Mouse (Mus musculus) megakaryocyte, adult 5-6 weeks (primary cell): ENCODE data around the gene Mpo. TPM values are rescaled to one million over a fixed set of nuclear protein-coding genes. Genes with fewer than 3 reads are reported as not detected.

Source experiments
- ATAC-seq: 2 replicates; pipeline ENCODE4 v1.8.0; 2016; ENCODE audit warnings: mild to moderate bottlenecking, inconsistent platforms; ENCODE audit not compliant: poor library complexity, severe bottlenecking
- total RNA-seq, 2 experiments: library from RNA; stranded (forward) in 1 of 2; stranded (reverse) in 1 of 2; fragments of 153-499, 151-499 nt in 1 of 2; fragments of 221-1000, 200-1000 nt in 1 of 2; gene quantifications; 2 replicates each; pipeline versions ENCODE4 v1.2.3 to v1.2.4; 2015 to 2017

Gene Mpo
- total RNA-seq, 2 experiments from 2014 or later: 235 to 284 TPM

- ATAC-seq: peak; percentile 89
Observed at GRCm38 (mm10) chr11:87790088-87790487, 3.3 kb upstream of the Mpo start.

GRCm38 (mm10) chr11:87801711-87802275, 8.4 kb downstream of the Mpo start:
- no peak for ATAC-seq

GRCm38 (mm10) chr11:87802621-87803020, 9.2 kb downstream of the Mpo start:
- ATAC-seq: peak; percentile 70

- no peak for ATAC-seq
Observed at GRCm38 (mm10) chr11:87805448-87805847, 12.1 kb downstream of the Mpo start.

- no peak for ATAC-seq
Observed at GRCm38 (mm10) chr11:87807433-87807832, 14.1 kb downstream of the Mpo start.

GRCm38 (mm10) chr11:87808236-87808635, 14.9 kb downstream of the Mpo start:
- ATAC-seq: peak; percentile 77

GRCm38 (mm10) chr11:87811396-87811795, 18.0 kb downstream of the Mpo start:
- ATAC-seq: peak; percentile 62

- no peak for ATAC-seq
Observed at GRCm38 (mm10) chr11:87814831-87815230, 21.4 kb downstream of the Mpo start.

- ATAC-seq: peak; percentile 74
Observed at GRCm38 (mm10) chr11:87816707-87817442, 23.5 kb downstream of the Mpo start.

- no peak for ATAC-seq
Observed at GRCm38 (mm10) chr11:87817443-87817773, 24.0 kb downstream of the Mpo start.

- no peak for ATAC-seq
Observed at GRCm38 (mm10) chr11:87821502-87821901, 28.1 kb downstream of the Mpo start.

- ATAC-seq: no peak
Observed at GRCm38 (mm10) chr11:87828239-87828900, 35.0 kb downstream of the Mpo start, which contains the start of gene Lpo. Lpo (minus strand) TSS chr11:87828289.

GRCm38 (mm10) chr11:87840676-87841075, 47.3 kb downstream of the Mpo start:
- ATAC-seq: no peak

GRCm38 (mm10) chr11:87841436-87841835, 48.1 kb downstream of the Mpo start:
- ATAC-seq: no peak

GRCm38 (mm10) chr11:87846968-87847600, 53.7 kb downstream of the Mpo start:
- no peak for ATAC-seq

- no peak for ATAC-seq
Observed at GRCm38 (mm10) chr11:87847884-87848283, 54.5 kb downstream of the Mpo start.

- ATAC-seq: peak; percentile 99
Observed at GRCm38 (mm10) chr11:87852690-87853596, 59.6 kb downstream of the Mpo start, which contains the start of gene Mks1. Mks1 (plus strand) TSS chr11:87853215.

- no peak for ATAC-seq
Observed at GRCm38 (mm10) chr11:87853597-87853954, 60.2 kb downstream of the Mpo start.
